In the genomic region with DNA sequence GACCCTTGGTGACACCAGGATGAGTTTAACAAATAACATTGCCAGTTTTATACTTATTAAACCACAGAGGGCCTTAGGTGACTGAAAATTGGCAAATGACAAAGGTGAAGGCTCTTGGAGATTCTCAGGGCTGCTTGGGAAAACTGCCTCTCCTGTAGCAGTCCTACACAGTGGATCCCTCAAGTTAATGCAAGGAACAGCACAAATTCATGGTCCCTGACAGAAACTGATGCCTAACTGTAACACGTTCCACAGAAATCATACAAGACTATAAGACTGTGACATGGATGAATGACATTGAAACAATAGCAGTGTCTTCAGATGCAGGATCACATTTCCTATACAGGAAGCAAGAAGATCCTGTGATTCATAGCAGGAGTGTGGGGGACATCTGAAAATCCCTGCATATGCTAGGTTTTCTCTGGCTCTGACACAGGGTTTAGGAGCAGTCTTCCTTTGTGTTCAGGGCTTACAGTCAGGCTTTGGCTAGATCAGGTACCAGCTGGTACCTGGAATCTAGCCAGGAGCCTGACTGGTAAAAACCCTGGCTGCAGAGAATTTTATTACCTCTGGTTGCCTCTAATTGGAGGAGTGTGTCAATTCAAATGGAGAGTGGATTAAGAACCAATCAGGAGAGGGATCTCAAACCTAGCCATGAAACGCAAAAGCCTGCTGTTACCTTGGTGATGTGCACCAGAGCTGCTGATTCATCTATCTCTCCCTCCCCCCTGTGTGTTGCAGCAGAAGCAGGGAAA, we compare ENCODE assay signal across 8 mouse cellular contexts.
DNase-seq lines count a peak whose midpoint lies in the region; ATAC-seq and TF ChIP-seq lines count a peak whose summit lies in the region.

No protein-coding gene starts in this region.

- DNase-seq in NIH3T3 (ENCODE audit: low read depth) (peak; percentile 54), liver (no peak)
- DNase-seq in brain, embryonic 14.5 days (ENCODE audit: low read depth), result peak; percentile 95
- DNase-seq in layer of hippocampus, postnatal 36 days, result peak; percentile 32 to 51
- peak; percentile 13 for DNase-seq in retina, adult 2 months (ENCODE audit: low read depth, low spot score)
- DNase-seq in thymus, postnatal 14 days, result no peak

- TF ChIP-seq CTCF in brain, embryonic 14.5 days (IDR thresholded peaks at IDR 0.05; ENCODE audit: borderline replicate concordance, extremely low read depth, insufficient read depth, insufficient read length), result no peak

- TF ChIP-seq POLR2A in brain, embryonic 14.5 days (IDR thresholded peaks at IDR 0.05; ENCODE audit: borderline replicate concordance, extremely low read depth, insufficient read depth, insufficient read length, poor library complexity, severe bottlenecking), result no peak

- peak; percentile 99 for ATAC-seq in frontal cortex, adult (ENCODE audit: low TSS enrichment)
- ATAC-seq in megakaryocyte, adult 5-6 weeks (ENCODE audit: poor library complexity, severe bottlenecking), result no peak

Comparison
In these comparisons a context has a peak if more than half of its experiments do, and no peak if none do; other contexts are left out.
1. DNase-seq: peak in NIH3T3 (single experiment), brain, embryonic 14.5 days (single experiment), layer of hippocampus, postnatal 36 days (2 of 2) and retina, adult 2 months (single experiment); none in thymus, postnatal 14 days (single experiment) and liver (single experiment).